Comparison of ENCODE assay signal across 14 mouse cellular contexts in genomic region chr4:66941894-66942293, GRCm38 (mm10).
"Had no signal": no experiment of that assay in that cellular context is flagged by ENCODE, and none has a peak within 500 bp of the region (broad histone marks: within the 10 kb centered on the region; RNA-seq: fewer than 3 reads in every experiment).

No protein-coding gene starts in this region.

- ATAC-seq: liver, embryonic 12.5 days; midbrain, embryonic 15.5 days had no signal

- H3K4me1 ChIP-seq: limb, embryonic 15.5 days; liver, embryonic 12.5 days; midbrain, embryonic 10.5 days; midbrain, embryonic 15.5 days had no signal

- H3K27ac ChIP-seq: kidney, embryonic 15.5 days; limb, embryonic 15.5 days; liver, embryonic 12.5 days; midbrain, embryonic 10.5 days; midbrain, embryonic 15.5 days; neural tube, embryonic 13.5 days; stomach, postnatal 0 days had no signal

- DNase-seq: kidney, postnatal 25 days; layer of hippocampus, postnatal 36 days; lung, embryonic 14.5 days; lung, postnatal 10 days; lung, postnatal 4 days; retina, postnatal 1 day; right cerebral cortex, postnatal 25 days had no signal

- H3K4me3 ChIP-seq: kidney, embryonic 15.5 days; limb, embryonic 15.5 days; liver, embryonic 12.5 days; midbrain, embryonic 10.5 days; midbrain, embryonic 15.5 days; neural tube, embryonic 13.5 days had no signal

- H3K27me3 ChIP-seq: kidney, embryonic 15.5 days; limb, embryonic 15.5 days; liver, embryonic 12.5 days; midbrain, embryonic 15.5 days; neural tube, embryonic 13.5 days had no signal
